Mouse (Mus musculus): Measurements from ENCODE around the gene Grin1.
"Not testable (repeated sequence)": the region's sequence is repeated elsewhere in the genome, so short reads cannot be mapped to it uniquely, and the experiment has no call there.

Grin1 gene

DNA sequence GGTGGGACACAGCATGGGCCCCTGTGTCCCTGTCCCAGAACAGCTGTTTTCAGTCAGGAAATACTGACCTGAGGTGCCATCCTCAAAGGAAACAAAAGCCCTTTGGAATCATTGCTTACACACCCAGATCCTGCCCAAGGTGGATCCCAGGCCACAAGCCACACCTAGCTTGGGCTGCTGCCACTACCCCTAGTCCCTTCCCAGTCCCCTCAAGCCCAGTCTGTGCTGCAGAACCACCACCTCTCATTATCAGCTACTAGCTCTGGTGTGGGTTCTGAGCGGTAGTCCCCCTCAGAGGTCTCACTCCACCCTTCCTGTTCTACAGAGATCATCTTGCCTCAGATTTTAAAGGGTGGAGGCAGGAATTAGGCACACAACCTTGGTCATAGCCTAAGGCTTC, 32.7 kb downstream of the Grin1 start:
- peak in 1 of 2 experiments; percentile 35 for DNase-seq

DNA sequence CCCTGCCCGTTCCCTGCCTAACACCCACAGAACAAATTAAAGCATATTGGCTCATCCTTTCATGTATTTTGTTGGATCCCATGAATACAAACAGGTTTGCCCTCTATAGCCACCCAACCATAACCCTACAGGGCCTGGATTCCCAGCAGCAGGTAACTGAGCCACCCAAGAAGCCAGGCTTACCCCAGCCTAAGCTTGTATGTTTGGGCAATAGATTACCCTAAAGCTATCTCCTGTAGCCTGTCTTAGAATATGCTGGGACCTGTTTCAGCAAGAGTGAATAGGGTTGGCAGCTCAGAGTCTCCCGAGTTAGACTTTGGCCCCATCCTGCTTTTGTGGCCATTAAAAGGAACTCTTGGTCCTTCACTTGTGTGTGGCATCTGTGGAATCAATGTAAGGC, 33.4 kb downstream of the Grin1 start:
- DNase-seq, result no peak

DNA sequence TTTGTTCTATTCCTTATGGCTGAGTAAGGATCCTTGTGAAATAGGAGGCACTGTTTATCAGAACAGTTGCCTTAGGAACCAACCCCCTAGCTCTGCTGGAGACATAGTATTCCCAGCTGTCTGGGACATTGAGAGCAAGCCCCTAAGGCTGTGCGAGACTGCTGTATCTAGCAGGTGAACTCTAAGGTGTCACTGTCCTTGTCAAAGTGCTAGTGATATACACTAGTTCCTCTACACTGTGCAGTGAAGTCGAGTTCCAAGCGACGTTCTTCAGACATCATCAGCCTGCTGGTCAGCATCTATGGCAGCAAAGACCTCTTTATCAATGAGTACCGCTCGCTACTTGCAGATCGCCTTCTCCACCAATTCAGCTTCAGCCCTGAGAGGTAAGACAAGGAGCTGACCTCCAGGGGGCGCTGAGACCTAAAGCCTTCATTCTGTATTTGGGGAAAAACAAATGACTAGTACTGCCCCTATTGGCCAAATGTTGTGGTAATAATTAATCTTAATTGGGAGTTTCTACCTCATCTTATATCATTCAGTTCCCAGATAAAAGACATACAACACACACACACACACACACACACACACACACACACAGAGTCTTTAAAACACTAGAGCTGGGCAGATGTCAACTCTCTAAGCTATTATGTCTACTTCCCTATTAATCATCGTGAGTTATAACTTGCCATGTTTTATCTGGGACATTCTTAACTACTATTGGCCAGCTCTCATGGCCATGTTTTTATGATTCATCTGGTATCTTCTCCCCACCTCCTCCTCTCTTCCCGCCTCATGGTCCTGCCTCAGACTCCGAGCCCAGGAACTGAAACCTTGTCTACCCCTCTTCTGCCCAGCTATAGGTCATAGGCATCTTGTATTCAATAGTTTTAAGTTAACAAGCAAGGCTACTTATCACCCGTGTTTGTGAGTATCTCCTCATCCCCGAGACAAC, 39.8 kb downstream of the Grin1 start:
- DNase-seq, result peak; percentile 87 to 89

DNA sequence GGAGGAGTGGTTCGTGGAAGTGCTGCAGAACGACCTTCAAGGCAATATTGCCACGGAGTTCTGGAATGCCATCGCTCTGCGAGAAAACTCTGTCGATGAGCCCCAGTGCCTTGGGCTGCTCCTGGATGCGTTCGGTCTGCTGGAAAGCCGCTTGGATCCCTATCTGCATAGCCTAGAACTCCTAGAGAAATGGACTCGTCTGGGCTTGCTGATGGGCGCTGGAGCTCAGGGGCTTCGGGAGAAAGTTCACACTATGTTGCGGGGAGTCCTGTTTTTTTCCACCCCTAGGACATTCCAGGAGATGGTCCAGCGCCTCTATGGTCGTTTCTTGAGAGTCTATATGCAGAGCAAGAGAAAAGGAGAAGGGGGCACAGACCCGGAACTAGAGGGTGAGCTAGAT, 46.0 kb downstream of the Grin1 start:
- DNase-seq, result no peak

DNA sequence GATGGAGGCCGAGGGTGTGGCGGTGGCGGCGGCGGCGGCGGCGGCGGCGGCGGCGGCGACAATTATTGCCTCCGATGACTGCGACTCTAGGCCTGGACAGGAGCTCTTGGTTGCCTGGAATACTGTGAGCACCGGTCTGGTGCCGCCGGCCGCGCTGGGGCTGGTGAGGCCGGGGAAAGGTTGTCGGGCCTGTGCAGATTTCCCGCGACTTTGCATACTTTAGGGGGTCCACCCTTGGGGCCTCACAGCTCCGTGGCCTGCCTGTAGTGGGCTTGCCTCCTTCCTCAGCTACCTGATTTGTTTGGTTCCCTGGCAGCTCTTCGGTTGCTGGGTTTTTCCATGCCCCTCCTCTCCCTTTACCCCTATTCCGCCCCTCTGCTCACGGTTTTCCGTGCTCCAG, 46.5 kb downstream of the Grin1 start:
- DNase-seq, result no peak

DNA sequence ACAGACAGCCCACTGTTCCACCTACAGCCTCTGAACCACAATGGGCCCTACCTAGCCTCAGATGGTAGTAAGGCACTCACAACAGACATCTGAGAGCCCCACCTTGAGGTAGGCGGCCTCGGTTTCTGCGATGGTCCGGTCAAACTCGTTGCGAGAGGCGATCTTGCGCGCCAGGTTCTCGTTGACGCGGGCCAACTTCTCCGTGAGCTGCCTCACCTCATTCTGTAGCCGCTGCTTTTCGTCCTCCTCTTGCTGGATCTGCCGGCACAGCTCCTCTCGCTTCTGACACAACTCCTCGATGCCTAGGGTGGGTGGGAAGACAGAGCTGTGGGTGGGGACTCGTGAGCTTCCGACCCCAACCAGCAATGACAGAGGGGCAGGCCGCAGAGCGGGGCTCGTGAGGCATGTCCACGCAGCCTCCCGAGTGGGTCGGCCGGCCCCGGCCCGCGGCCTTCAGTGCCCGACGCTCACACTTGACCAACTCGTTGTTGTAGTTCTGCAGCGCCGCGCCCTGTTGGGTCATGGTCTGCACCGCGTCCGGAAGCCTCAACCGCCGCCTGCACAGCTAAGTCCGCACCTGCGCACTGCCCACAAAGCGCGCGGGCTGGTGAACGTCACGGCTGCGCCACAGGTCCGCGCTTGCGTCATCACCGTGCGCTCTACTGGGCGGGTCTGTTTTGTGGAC, 47.0 kb downstream of the Grin1 start, which contains the start of the genes Ssna1 and Anapc2:
Gene Ssna1 (minus strand): TSS at position 612 of the 685 bp plus-strand sequence.
Gene Anapc2 (plus strand): TSS at position 652 of the 685 bp plus-strand sequence.
- peak; percentile 94 to 99 for DNase-seq

DNA sequence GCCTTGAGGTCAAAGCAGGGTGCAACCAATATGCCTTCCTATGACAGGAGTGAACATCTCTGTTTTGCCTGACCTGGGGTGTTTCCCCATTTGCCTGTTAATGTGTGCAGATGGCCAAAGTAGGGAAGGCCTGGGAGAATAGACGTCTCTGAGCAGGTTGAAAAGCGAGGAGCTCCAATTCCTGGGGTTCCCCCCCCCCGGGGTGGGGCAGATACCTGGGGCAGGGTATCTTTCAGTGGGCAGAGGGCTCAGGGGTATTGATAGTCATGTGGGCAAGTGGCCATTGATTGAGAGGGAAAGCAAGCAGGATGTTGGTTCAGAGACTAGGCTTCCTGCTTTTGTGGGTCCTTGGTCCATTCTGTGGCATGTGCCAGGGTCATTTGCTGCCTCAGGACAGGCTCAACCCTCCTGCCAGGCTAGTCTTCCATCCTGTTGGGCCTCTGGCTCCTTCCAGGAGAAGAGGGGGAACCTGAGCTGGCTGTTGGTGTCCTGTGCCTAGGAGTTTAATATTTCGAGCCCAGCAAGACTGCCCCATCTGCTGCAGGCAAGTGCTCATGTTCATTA, 51.2 kb downstream of the Grin1 start:
- DNase-seq, result peak in 1 of 2 experiments; percentile 27

DNA sequence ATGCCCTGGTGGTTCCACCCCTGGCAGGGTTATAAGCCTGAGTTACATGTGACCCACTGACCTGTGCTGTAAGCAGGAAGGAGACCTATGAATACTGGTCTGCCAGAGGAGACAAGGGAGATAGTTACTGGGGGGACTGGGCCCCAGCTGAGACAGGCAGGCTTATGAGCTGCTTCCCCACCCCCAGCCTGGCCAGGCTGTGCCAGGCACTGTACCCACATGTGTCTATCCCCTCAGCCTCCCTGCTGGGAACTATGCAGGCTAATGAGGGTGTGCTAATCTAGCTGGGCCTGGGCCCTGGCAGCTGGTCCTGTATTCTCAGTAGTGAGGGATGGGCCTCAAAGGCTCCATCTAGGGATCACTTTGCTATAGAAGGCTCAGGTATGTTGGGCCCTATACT, 51.7 kb downstream of the Grin1 start:
- DNase-seq, result peak; percentile 42 to 56

DNA sequence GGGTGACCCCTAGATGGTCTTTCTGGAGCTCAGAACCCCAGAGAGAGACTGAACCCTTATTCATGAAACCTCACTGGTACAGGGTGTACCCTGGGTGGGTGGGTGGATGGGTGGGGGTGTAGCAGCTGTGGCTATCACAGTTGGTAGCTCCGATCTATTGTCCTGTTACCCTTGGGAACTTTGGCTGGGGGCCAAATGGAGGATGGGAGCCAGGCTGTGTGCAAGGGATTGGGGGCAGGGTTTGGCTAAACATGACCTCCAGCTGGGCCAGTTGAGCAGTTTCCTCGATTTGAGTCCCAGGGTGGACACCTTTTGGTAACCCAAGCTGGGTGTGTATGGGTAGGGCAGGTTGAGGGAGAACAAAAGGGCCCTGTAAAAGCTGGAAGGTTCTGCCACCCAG, 52.3 kb downstream of the Grin1 start:
- DNase-seq, result peak; percentile 72 to 79

DNA sequence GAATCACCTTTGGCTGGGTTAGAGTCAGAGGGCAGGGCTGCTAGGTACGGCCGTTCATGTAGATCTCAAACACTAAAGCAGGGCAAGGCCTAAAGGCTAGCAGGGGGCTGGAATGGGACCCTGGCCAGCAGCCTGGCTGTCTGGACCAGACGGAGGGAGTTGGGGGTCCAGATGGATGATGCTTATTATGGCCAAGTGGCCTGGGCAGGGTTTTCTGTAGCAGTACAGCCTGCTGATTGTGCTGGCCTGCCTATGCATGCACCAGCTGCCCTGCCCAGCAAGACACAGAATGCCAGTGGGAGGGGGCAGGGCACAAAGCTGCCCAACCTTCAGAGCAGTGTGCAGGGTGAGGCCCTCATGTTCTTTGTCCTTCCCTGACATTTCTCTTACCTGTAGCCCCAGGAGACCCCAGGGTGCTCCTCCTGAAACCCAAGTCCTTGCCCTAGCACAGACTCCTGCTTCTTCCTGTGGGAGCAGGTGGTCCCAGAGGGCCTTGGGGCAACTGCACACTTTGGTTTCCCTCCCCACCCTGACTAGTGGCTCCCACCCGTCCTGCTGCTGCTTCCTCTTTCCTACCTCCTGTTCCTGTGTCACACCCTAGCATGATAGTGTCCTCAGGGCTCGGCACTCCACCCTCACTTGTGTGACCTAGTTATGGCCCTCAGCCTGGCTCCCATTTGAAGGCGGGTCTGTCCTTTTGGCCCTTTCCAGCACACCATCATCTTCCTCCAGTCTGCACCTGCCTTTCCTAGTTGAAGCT, 52.9 kb downstream of the Grin1 start:
- DNase-seq, result peak; percentile 95

DNA sequence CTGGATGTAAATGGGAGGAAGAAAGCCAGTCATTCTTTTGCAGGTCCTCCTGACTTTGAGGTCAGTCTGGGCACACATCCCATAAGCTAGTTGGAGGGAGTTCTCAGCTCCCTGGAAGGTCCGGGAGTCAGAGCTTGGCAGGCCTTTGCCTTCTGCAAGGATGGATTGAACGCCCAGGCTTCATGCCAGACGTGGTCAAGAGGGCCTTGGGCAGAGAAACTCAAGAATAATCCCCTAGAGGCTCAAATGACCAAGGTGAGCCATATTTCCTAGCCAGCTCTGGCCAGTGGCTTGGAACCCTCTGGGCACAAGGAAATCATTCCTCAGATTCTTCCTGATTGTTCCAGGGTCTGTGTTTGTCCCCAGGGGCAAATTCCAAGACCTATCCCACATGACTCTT, 54.1 kb downstream of the Grin1 start:
- DNase-seq, result peak; percentile 86 to 91

DNA sequence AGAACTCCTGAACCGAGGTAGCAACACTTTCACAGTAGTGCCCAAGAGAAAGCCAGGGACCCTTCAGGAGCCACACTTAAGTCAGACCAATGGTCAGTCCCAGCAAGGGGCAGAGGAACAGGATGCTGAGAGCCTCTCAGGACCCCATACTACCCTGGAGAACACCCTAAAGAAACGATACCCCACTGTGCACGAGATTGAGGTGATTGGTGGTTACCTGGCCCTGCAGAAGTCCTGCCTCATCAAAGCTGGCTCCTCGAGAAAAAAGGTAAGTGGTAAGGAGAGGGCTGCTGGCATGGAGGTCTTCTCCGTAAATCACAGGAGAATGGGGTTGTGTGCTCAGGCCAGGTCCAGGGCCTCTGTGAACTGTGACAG, 54.7 kb downstream of the Grin1 start:
- DNase-seq, result no peak

DNA sequence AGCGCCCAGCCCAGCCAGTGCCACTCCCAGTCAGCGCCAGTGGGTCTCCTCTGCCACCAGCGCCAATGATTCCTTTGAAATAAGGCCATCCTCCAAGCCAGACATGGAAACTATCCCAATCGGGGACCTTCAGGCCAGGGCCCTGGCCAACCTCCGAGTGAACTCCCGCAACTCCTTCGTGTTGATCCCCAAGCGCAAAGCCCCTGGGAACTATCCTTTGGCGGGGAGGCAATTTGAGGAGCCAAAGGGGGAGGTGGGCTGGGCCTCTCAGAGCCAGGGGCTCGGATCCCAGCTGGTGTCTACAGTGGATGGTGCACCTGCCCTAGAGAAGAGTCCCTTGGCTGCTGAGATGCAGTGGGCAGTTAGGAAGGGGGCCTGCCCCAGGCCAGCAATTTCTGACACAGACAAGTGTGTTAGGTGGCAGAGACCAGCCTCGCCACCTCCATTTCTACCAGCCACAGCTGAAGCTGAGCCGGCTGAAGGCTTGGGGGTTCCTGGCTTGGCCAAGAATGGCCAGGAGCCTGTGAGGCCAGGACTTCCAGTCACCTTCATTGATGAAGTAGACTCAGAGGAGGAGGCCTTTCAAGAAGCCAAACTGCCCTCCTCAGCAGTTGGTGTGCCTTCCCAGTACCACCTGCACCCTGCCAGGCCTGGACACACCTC, 55.2 kb downstream of the Grin1 start:
- peak; percentile 43 to 47 for DNase-seq

DNA sequence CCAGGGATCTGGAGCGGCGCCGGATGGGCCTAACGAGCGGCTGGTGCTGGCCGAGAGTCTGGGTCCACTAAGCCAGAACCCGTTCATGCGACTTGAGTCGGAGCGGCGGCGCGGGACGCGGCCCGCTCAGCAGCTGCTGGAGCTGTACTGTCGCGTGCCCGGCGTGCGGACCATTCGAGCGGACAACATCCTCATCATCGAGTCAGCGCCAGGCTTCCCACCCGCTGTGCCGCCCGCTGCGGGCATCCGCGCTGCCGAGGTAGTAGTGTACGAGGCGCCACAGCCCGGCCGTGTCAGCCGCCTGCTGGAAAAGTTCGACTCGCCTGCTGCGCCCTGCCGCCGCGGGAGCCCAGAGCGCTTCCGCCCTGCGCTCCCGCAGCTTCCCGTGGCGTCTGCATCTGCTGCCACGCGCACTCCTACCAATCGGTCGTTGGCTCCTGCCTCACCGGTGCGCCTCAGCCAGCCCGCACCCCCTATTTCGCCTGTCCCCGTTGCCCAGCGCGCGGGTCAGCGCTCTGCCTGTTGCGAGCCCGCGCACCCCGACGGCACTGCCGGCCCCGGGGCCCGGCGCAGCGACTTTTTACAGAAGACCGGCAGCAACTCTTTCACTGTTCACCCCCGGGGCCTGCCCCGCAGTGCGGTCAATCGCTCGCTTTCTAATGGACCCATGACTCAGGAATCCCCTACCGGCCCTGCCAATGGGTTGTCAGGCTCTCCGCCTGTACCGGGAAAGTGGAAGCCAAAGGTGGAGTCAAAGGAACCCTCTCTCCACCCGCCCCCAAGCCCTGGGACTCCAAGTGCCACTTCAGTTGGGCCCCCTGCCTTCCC, 56.0 kb downstream of the Grin1 start:
- peak; percentile 71 to 82 for DNase-seq

DNA sequence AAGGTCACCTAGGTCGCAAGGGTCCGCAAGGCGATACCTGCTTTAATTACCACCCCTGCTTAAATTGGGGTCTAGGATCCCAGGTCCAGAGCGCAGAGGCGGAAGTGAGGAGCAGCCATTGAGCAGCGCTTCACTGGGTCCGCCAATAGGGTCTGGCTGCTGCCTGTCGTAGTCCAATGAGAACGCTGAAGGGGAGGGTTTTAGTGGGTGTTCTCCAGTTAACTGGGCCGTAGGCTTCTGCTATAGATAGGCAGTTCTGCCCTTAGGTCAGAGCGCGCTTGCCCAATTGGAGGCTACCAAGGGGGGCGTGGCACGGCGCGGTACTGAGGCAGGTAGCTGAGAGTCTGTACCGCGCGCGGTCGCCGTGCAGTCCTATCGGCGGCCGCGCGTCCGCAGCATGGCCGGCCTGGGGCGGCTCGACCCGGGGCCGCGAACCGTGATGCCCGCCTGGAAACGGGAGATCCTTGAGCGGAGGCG, 56.7 kb downstream of the Grin1 start, which contains the start of gene Tprn:
Gene Tprn (plus strand): TSS at position 328 of the 477 bp plus-strand sequence.
- peak; percentile 97 to 99 for DNase-seq

DNA sequence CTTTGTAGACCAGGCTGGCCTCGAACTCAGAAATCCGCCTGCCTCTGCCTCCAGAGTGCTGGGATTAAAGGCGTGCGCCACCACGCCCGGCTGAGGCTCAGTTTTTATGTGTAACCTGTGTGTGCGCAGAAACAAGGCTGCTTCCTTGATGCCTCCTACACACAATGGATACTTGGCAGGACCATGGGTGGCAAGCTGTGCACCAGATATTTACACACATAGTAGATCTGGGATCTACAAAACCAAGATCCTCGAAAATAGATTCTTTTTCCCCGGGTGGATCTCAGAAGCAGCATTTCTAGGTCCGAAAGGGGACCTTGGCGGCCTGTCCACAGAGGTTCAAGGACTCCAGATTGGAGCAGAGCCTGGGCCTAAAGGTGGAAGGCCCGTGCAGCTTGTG, 57.1 kb downstream of the Grin1 start:
- DNase-seq, result no peak

DNA sequence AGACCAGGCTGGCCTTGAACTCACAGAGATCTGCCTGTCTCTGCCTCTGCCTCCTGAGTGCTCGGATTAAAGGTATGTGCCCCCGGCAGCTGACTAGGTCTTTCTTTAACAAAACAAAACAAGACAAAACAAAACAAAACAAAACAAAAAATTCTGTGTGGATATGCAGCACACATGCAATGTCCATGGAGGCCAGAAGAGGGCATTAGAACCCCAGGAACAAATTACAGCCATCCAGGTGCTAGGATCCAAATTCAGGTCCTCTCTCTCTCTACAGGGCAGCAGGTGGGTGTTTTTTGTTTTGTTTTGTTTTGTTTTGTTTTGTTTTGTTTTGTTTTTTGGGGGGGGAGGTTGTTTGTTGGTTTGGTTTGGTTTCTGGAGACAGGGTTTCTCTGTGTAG, 60.1 kb downstream of the Grin1 start:
- DNase-seq, result no peak

DNA sequence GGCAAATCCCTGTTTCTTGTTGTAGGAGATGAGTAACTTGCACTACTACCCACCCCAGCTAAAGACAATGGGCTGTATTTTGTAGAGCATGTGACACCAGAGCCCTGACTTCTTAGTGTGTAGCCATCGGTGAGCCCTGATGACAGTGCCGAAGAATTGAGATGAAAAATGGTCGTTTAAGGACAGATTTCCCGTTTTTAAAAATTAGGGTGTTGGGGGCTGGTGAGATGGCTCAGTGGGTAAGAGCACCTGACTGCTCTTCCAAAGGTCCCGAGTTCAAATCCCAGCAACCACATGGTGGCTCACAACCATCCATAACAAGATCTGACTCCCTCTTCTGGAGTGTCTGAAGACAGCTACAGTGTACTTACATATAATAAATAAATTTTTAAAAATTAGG, 61.7 kb downstream of the Grin1 start:
- DNase-seq, result not testable (repeated sequence)

DNA sequence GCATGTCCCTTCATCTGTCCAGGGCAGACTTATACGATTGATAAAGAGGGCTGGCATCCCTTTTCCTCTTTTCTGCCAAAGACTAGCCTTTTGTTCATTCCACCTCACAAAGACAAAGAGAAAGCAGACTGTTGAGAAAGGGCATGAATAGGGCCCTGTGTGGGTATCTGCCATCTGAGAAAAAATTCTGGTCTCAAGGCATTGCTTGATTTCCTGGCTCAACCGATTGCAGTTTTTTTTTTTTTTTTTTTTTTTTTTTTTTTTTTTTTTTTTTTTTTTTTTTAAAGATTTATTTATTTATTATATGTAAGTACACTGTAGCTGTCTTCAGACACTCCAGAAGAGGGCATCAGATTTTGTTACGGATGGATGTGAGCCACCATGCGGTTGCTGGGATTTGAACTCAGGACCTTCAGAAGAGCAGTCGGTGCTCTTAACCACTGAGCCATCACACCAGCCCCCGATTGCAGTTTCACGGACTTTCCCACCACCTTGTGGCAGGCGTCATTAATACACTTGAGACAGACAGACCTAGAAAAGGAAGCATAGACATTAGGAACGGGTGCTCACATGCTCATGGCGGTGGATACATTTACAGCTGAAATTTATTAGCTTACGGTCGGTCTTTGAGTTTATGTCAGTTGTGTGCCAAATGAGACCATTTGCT, 62.4 kb downstream of the Grin1 start:
- DNase-seq, result peak; percentile 56 to 64

DNA sequence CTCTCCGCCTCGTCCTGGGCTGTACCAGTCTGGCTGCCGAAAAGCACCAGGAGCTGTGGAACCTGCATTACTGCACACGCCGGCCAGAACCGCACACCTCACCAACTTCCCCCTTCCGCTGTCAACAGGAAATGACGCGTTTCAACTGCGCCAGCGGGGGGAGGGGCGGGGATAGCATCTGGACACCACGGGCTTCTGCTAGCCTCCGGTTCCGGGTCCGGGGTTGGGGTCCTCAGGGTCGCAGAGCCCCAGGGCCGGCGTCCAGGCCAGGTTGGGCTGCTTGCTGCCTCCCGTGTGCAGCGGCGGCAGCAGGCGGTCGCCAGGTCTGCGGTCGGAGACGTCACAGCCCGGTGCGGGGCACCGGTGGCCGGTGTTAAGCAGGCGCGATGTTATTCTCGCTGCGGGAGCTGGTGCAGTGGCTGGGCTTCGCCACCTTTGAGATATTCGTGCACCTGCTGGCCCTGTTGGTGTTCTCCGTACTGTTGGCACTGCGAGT, 63.7 kb downstream of the Grin1 start, which contains the start of gene Tmem203:
Gene Tmem203 (plus strand): TSS at position 156 of the 496 bp plus-strand sequence.
- DNase-seq, result peak; percentile 86 to 89
